Mouse (Mus musculus) erythroblast, embryonic 14.5 days (primary cell): Measurements from ENCODE around the gene Gbf1. TPM values are rescaled to one million over a fixed set of nuclear protein-coding genes. Genes with fewer than 3 reads are reported as not detected.

ENCODE experiments used
- H3K27me3 ChIP-seq: 2 replicates; pipeline ENCODE4 v1.6.1; 2012; ENCODE audit warnings: inconsistent platforms; ENCODE audit not compliant: control insufficient read depth
- H3K36me3 ChIP-seq: 2 replicates; pipeline ENCODE4 v1.6.1; 2012; ENCODE audit warnings: mild to moderate bottlenecking, inconsistent platforms; ENCODE audit not compliant: control insufficient read depth
- H3K4me1 ChIP-seq: 2 replicates; pipeline ENCODE4 v1.6.1; 2012; ENCODE audit warnings: inconsistent platforms; ENCODE audit not compliant: control insufficient read depth
- H3K4me3 ChIP-seq: replicated peaks from 2 replicates; pipeline ENCODE3; 2012; ENCODE audit warnings: moderate library complexity, mild to moderate bottlenecking, inconsistent platforms
- H3K9me3 ChIP-seq: 2 replicates; pipeline ENCODE4 v1.6.1; 2012; ENCODE audit warnings: low read length, inconsistent platforms, mixed read lengths; ENCODE audit not compliant: control insufficient read depth
- GATA1 ChIP-seq: IDR thresholded peaks from 2 replicates; pipeline ENCODE4 v1.6.1; 2012; ENCODE audit warnings: low read length, inconsistent platforms, mixed read lengths
- TAL1 ChIP-seq: IDR thresholded peaks from 3 replicates; pipeline ENCODE4 v1.6.1; 2012; ENCODE audit warnings: low read length, inconsistent platforms, mixed read lengths
- polyA plus RNA-seq: library from polyadenylated mRNA; stranded (reverse); fragments of >175 nt; gene quantifications from 2 replicates; pipeline ENCODE4 v1.2.3, GENCODE M21; 2012

The Gbf1 gene
- 23.8 and 31.8 TPM in 2 replicates for polyA plus RNA-seq

- no peak; the same call in 1 of the 2 replicates for TF ChIP-seq GATA1
- no peak for TF ChIP-seq TAL1
- H3K4me3 ChIP-seq = peak within 1 kb of the TSS; percentile 77
- peaks cover 47% of the 10 kb centered on the region for H3K4me1 ChIP-seq
- H3K9me3 ChIP-seq = peaks cover 7% of the 10 kb centered on the region
- H3K27me3 ChIP-seq = peaks cover 46% of the 10 kb centered on the region
- H3K36me3 ChIP-seq = peaks cover 10% of the 10 kb centered on the region
Observed at GRCm38 (mm10) chr19:46152127-46152803, at the start of gene Gbf1. Gbf1 (plus strand) TSS chr19:46152509.

DNA sequence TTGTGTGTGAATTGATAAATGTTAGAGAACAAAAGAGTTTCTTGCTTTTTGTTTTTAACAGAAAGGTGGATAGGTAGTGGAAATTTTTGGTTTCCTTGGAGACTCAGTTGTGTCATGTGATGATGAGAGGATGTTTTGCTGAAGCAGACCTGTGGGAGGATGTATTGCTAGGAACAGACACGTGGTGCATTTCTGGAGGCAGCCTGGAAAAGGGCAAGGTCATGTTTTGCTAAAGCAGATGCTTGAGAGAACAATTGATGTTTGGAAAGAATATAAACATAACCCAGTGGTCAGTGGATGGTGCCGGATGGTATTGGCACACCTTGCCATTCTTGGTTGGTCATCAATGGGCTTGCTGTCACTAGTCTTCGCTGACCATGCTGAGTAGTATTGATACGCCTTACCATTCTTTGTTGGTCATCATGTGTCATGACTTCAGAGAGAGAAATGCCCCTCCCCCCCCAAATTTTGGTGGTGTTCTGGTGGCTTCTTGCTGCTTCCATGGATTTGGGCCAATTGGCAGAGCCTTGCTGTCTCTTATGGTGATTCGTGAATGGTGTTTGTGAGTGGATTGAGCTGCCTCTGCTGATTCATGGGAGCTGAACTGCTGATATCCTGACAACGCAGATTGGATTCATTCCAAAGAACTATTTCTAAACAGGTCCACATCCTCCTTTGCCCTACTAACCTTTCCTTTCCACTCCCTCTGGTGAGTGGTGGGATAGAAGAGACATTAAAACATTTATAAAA, 48.7 kb upstream of the Gbf1 start:
- no peak for TF ChIP-seq TAL1
- no peak for TF ChIP-seq GATA1

GRCm38 (mm10) chr19:46104187-46104557, 48.1 kb upstream of the Gbf1 start:
- peaks cover 3% of the 10 kb centered on the region; the same call in 1 of the 2 replicates for H3K9me3 ChIP-seq
- no peak overlapping the region for H3K4me3 ChIP-seq
- peaks cover 3% of the 10 kb centered on the region for H3K4me1 ChIP-seq
- TF ChIP-seq TAL1 (no peak), GATA1 (no peak)
- H3K27me3 ChIP-seq = 0 out of 2 replicates have a peak, but pooled peaks cover 2% of the 10 kb centered on the region
- H3K36me3 ChIP-seq = no peaks in the 10 kb centered on the region

More for the DNA sequence above, 48.7 kb upstream of the Gbf1 start:
- Histone ChIP-seq H3K4me1 (peaks cover 3% of the 10 kb centered on the region), H3K9me3 (peaks cover 3% of the 10 kb centered on the region; the same call in 1 of the 2 replicates), H3K4me3 (no peak overlapping the region), H3K27me3 (0 out of 2 replicates have a peak, but pooled peaks cover 2% of the 10 kb centered on the region), H3K36me3 (no peaks in the 10 kb centered on the region)

DNA sequence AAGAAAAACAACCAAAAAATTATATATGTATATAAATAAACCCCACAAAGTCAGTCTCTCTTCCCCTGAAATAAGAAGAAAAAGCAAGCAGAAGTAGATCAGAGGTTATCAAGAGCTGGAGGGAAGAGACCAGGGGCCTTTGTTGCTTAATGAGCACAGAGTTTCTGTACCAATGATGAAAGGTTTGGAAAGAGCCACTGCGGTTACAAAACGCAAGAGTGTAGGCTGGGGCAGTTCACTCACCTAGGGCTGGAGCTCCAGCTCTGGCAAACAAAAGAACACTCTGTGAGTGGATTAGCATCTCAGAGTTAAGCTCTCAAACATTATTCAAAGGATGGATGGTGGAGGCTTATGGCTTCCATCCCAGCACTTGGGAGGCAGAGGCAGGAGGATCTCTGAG, 42.1 kb upstream of the Gbf1 start:
- Histone ChIP-seq H3K27me3 (no peaks in the 10 kb centered on the region), H3K9me3 (no peaks in the 10 kb centered on the region), H3K4me3 (no peak overlapping the region), H3K4me1 (peaks cover 3% of the 10 kb centered on the region), H3K36me3 (no peaks in the 10 kb centered on the region)
- TF ChIP-seq TAL1 (no peak), GATA1 (no peak)

- Histone ChIP-seq H3K4me3 (no peak overlapping the region), H3K27me3 (no peaks in the 10 kb centered on the region), H3K36me3 (no peaks in the 10 kb centered on the region), H3K4me1 (peaks cover 3% of the 10 kb centered on the region), H3K9me3 (no peaks in the 10 kb centered on the region)
- TF ChIP-seq GATA1 = no peak
- TF ChIP-seq TAL1 = no peak
Observed at GRCm38 (mm10) chr19:46110781-46111180, 41.5 kb upstream of the Gbf1 start.

DNA sequence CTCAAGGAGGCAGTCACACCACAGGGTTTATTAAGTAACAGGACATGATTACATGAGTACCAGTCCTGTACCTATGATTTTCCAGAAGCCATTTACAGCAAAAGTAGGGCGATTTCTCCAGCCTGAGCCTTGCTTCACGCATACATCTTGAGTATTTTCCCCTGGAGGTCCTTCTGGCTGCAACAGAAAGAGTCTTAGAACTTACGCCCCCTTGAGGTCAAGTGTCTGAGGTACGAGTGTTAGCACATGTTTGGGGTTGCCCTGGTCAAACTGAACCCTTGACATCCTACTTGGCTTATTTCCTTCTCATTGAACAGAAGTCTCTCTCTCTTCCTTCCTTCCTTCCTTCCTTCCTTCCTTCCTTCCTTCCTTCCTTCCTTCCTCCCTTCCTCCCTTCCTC, 37.7 kb upstream of the Gbf1 start:
- H3K36me3 ChIP-seq = no peaks in the 10 kb centered on the region
- H3K27me3 ChIP-seq = no peaks in the 10 kb centered on the region
- H3K4me1 ChIP-seq = peaks cover 7% of the 10 kb centered on the region
- no peaks in the 10 kb centered on the region for H3K9me3 ChIP-seq
- H3K4me3 ChIP-seq = no peak overlapping the region
- TF ChIP-seq TAL1 (no peak), GATA1 (no peak)

DNA sequence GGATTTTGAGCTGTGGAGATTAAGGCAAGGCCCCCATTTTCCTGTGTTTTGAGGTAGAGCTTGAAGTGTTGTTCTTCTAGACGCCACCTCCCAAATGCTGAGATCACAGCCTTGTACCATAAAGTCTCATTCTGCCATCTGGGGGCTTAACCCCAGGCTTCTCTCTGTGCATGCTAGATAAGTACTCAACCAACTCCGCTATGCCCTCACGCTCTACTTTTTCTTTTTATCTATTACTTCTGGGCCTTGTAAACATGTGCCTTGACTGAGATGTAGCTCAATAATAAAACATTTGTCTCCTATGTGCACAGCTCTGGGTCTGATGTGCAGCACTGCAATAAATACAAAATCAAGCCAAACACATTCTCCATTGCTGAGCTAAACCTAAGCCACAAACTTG, 32.9 kb upstream of the Gbf1 start:
- Histone ChIP-seq H3K4me3 (no peak overlapping the region), H3K9me3 (no peaks in the 10 kb centered on the region), H3K36me3 (no peaks in the 10 kb centered on the region), H3K27me3 (no peaks in the 10 kb centered on the region), H3K4me1 (peaks cover 8% of the 10 kb centered on the region)
- TF ChIP-seq GATA1 (no peak), TAL1 (peak; percentile 33; the same call in 1 of the 3 replicates)

DNA sequence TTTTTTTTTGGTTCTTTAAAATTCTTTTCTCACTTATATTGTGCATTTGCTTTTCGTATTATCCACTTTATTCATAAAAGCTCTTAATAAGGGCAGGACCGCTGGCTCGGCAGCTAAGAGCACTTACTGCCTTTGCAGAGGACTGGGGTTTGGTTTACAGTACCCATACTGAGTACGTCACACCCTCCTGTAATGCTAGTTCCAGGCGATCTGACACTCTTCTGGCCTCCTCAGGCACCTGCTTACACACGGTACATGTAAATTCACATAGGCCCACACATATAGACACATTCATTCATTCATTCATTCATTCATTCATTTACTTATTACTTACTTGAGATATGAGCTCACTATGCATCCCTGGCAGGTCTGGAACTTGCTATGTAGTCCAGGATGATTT, 31.4 kb upstream of the Gbf1 start:
- Histone ChIP-seq H3K4me3 (no peak overlapping the region), H3K4me1 (peaks cover 8% of the 10 kb centered on the region), H3K9me3 (no peaks in the 10 kb centered on the region), H3K36me3 (no peaks in the 10 kb centered on the region), H3K27me3 (no peaks in the 10 kb centered on the region)
- no peak for TF ChIP-seq TAL1
- no peak for TF ChIP-seq GATA1

GRCm38 (mm10) chr19:46123876-46124275, 28.4 kb upstream of the Gbf1 start:
- Histone ChIP-seq H3K27me3 (peaks cover 15% of the 10 kb centered on the region), H3K4me3 (no peak overlapping the region), H3K4me1 (peaks cover 8% of the 10 kb centered on the region), H3K36me3 (no peaks in the 10 kb centered on the region), H3K9me3 (no peaks in the 10 kb centered on the region)
- TF ChIP-seq TAL1 (no peak), GATA1 (no peak)
